Mouse (Mus musculus) CD4-positive naive resting alpha-beta T cell, adult 76 days (primary cell): ENCODE measurements around the gene Fcamr. TPM values are rescaled to one million over a fixed set of nuclear protein-coding genes. Genes with fewer than 3 reads are reported as not detected.

Source experiments
- total RNA-seq: library from RNA; stranded (reverse); gene quantifications from one replicate; pipeline ENCODE4 v1.2.4, GENCODE M21; 2023

Fcamr gene
- total RNA-seq, result not detected

GRCm38 (mm10) chr1:130800602-130801001 lies at the start of gene Fcamr:
TSS of gene Fcamr (plus strand) at chr1:130800902.

GRCm38 (mm10) chr1:130826448-130826847 lies 25.7 kb downstream of the Fcamr start, which contains the start of gene Pigr:
TSS of gene Pigr (plus strand) at chr1:130826684.

Other genes starting within 250 kb of the Fcamr start
- not detected for gene Zp3r, start 171.3 kb upstream of the Fcamr start, total RNA-seq
- gene C4bp, start 139.3 kb upstream of the Fcamr start, total RNA-seq, result not detected
- gene Gm29427, start 85.1 kb upstream of the Fcamr start, total RNA-seq, result not detected
- 12.6 TPM for gene Yod1, start 83.6 kb upstream of the Fcamr start, total RNA-seq
- gene Pfkfb2, start 71.6 kb upstream of the Fcamr start, total RNA-seq, result 16.1 TPM
- 0.62 TPM for gene AA986860, start 68.9 kb upstream of the Fcamr start, total RNA-seq
- 0.15 TPM for gene Pigr, start 25.8 kb downstream of the Fcamr start, total RNA-seq
- gene Fcmr, start 64.8 kb downstream of the Fcamr start, total RNA-seq, result 57.6 TPM
- gene Il24, start 86.6 kb downstream of the Fcamr start, total RNA-seq, result not detected
- gene Il20, start 110.5 kb downstream of the Fcamr start, total RNA-seq, result not detected
- not detected for gene Il19, start 139.2 kb downstream of the Fcamr start, total RNA-seq
- 1.2 TPM for gene Il10, start 218.9 kb downstream of the Fcamr start, total RNA-seq